Mouse (Mus musculus): ENCODE results near the gene Tln2. TPM values are rescaled to one million over a fixed set of nuclear protein-coding genes. Genes with fewer than 3 reads are reported as not detected.

The Tln2 gene
- polyA plus RNA-seq, 2 experiments, result 17.5 to 39.2 TPM

GRCm38 (mm10) chr9:67495350-67495749 is 64.2 kb downstream of the Tln2 start:
- Histone ChIP-seq H3K4me2 (replicated peaks; ENCODE audit: low read depth, low read length, severe bottlenecking) (no peak overlapping the region), H3K4me1 (ENCODE audit: control insufficient read depth, insufficient read depth, low read length) (peaks cover 16% of the 10 kb centered on the region), H3K9ac (ENCODE audit: low read depth, low read length, severe bottlenecking) (no peak overlapping the region), H3K27ac (replicated peaks; ENCODE audit: low read depth, low read length) (no peak overlapping the region), H3K36me3 (ENCODE audit: control insufficient read depth, insufficient read depth, low read length) (no peaks in the 10 kb centered on the region), H3K27me3 (ENCODE audit: control insufficient read depth, insufficient read depth, low read length) (no peaks in the 10 kb centered on the region), H3K4me3 (replicated peaks; ENCODE audit: low read length) (no peak overlapping the region), H3K9me3 (ENCODE audit: control insufficient read depth, low read length) (no peaks in the 10 kb centered on the region)
- 31% methylated on average over 3 of the region's 3 CpGs for WGBS
- no peak for DNase-seq (ENCODE audit: low spot score)
- TF ChIP-seq POLR2A (IDR thresholded peaks at IDR 0.05; ENCODE audit: borderline replicate concordance, extremely low read depth, insufficient read depth, insufficient read length), result no peak
- no peak for ATAC-seq (ENCODE audit: low FRiP score, low read depth)

DNA sequence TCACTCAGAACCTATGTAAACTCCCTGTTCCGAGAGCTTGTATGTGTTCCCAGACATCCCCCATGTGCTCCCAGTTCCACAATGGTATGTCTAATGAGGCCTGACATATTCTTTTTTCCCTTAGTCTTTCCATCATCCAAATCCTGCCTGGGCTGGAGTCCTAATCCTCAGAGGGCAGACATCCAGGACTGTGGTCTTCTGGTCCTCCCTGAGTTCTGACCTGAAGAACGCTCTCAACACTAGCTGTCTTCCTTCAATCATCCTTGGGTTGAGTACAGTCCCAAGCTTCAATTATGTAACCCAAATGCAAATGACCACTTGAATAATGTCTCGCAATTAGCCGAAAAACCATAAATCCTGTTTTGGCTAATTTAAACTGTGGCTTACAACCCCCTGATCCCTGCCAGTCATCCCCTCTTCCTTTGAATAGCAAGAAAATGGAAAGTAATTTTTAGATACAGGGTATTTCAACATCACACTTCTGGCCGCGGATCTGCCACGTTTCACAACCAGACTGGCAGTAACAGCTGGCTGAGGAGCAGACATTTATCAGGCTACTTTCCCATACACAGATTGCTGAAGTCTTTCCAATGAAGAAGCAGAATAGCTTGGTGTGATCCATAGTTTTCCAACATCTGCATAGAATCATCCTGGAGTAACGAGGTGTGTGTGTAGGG is 65.5 kb downstream of the Tln2 start:
- peak; percentile 29 for DNase-seq (ENCODE audit: low spot score)
- Histone ChIP-seq H3K36me3 (ENCODE audit: control insufficient read depth, insufficient read depth, low read length) (no peaks in the 10 kb centered on the region), H3K4me3 (replicated peaks; ENCODE audit: low read length) (no peak overlapping the region), H3K4me2 (replicated peaks; ENCODE audit: low read depth, low read length, severe bottlenecking) (no peak overlapping the region), H3K9me3 (ENCODE audit: control insufficient read depth, low read length) (no peaks in the 10 kb centered on the region), H3K4me1 (ENCODE audit: control insufficient read depth, insufficient read depth, low read length) (peaks cover 16% of the 10 kb centered on the region), H3K27me3 (ENCODE audit: control insufficient read depth, insufficient read depth, low read length) (no peaks in the 10 kb centered on the region), H3K9ac (ENCODE audit: low read depth, low read length, severe bottlenecking) (no peak overlapping the region), H3K27ac (replicated peaks; ENCODE audit: low read depth, low read length) (no peak overlapping the region)
- WGBS, result 67% methylated on average over 8 of the region's 8 CpGs
- TF ChIP-seq POLR2A (IDR thresholded peaks at IDR 0.05; ENCODE audit: borderline replicate concordance, extremely low read depth, insufficient read depth, insufficient read length), result no peak
- no peak for ATAC-seq (ENCODE audit: low FRiP score, low read depth)

- H3K4me2 ChIP-seq (replicated peaks; ENCODE audit: low read depth, low read length, severe bottlenecking), result no peak overlapping the region
- no peak overlapping the region for H3K4me3 ChIP-seq (replicated peaks; ENCODE audit: low read length)
- H3K4me1 ChIP-seq (ENCODE audit: control insufficient read depth, insufficient read depth, low read length), result peaks cover 9% of the 10 kb centered on the region
- no peak overlapping the region for H3K27ac ChIP-seq (replicated peaks; ENCODE audit: low read depth, low read length)
- no peaks in the 10 kb centered on the region for H3K36me3 ChIP-seq (ENCODE audit: control insufficient read depth, insufficient read depth, low read length)
- TF ChIP-seq POLR2A (IDR thresholded peaks at IDR 0.05; ENCODE audit: borderline replicate concordance, extremely low read depth, insufficient read depth, insufficient read length), result no peak
- no peak for DNase-seq (ENCODE audit: low spot score)
- no peak for ATAC-seq (ENCODE audit: low FRiP score, low read depth)
- no peaks in the 10 kb centered on the region for H3K27me3 ChIP-seq (ENCODE audit: control insufficient read depth, insufficient read depth, low read length)
- H3K9ac ChIP-seq (ENCODE audit: low read depth, low read length, severe bottlenecking), result no peak overlapping the region
- no peaks in the 10 kb centered on the region for H3K9me3 ChIP-seq (ENCODE audit: control insufficient read depth, low read length)
- 62% methylated on average over 3 of the region's 3 CpGs for WGBS
Measured at GRCm38 (mm10) chr9:67489370-67489769, 70.1 kb downstream of the Tln2 start.

- Histone ChIP-seq H3K27ac (replicated peaks; ENCODE audit: low read depth, low read length) (no peak overlapping the region), H3K4me1 (ENCODE audit: control insufficient read depth, insufficient read depth, low read length) (peaks cover 9% of the 10 kb centered on the region), H3K4me2 (replicated peaks; ENCODE audit: low read depth, low read length, severe bottlenecking) (no peak overlapping the region), H3K36me3 (ENCODE audit: control insufficient read depth, insufficient read depth, low read length) (no peaks in the 10 kb centered on the region), H3K9me3 (ENCODE audit: control insufficient read depth, low read length) (no peaks in the 10 kb centered on the region), H3K9ac (ENCODE audit: low read depth, low read length, severe bottlenecking) (no peak overlapping the region), H3K27me3 (ENCODE audit: control insufficient read depth, insufficient read depth, low read length) (no peaks in the 10 kb centered on the region), H3K4me3 (replicated peaks; ENCODE audit: low read length) (no peak overlapping the region)
- no peak for DNase-seq (ENCODE audit: low spot score)
- ATAC-seq (ENCODE audit: low FRiP score, low read depth), result no peak
- 72% methylated on average over 5 of the region's 5 CpGs for WGBS
- no peak for TF ChIP-seq POLR2A (IDR thresholded peaks at IDR 0.05; ENCODE audit: borderline replicate concordance, extremely low read depth, insufficient read depth, insufficient read length)
Measured at GRCm38 (mm10) chr9:67486621-67487020, 72.9 kb downstream of the Tln2 start.

GRCm38 (mm10) chr9:67485169-67486072 is 74.1 kb downstream of the Tln2 start:
- Histone ChIP-seq H3K27me3 (ENCODE audit: control insufficient read depth, insufficient read depth, low read length) (no peaks in the 10 kb centered on the region), H3K9ac (ENCODE audit: low read depth, low read length, severe bottlenecking) (no peak overlapping the region), H3K4me1 (ENCODE audit: control insufficient read depth, insufficient read depth, low read length) (peaks cover 9% of the 10 kb centered on the region), H3K27ac (replicated peaks; ENCODE audit: low read depth, low read length) (no peak overlapping the region), H3K4me2 (replicated peaks; ENCODE audit: low read depth, low read length, severe bottlenecking) (no peak overlapping the region), H3K36me3 (ENCODE audit: control insufficient read depth, insufficient read depth, low read length) (no peaks in the 10 kb centered on the region), H3K9me3 (ENCODE audit: control insufficient read depth, low read length) (no peaks in the 10 kb centered on the region), H3K4me3 (replicated peaks; ENCODE audit: low read length) (no peak overlapping the region)
- DNase-seq (ENCODE audit: low spot score) (no peak), ATAC-seq (ENCODE audit: low FRiP score, low read depth) (peak; percentile 37; the same call in 1 of the 2 replicates)
- no peak for TF ChIP-seq POLR2A (IDR thresholded peaks at IDR 0.05; ENCODE audit: borderline replicate concordance, extremely low read depth, insufficient read depth, insufficient read length)
- WGBS, result 50% methylated on average over 15 of the region's 15 CpGs
